Mouse (Mus musculus) limb, embryonic 15.5 days (tissue): ENCODE results near the gene Ttc17. TPM values are rescaled to one million over a fixed set of nuclear protein-coding genes. Genes with fewer than 3 reads are reported as not detected.

Source experiments
- ATAC-seq: fragments of 200-750 bp; cut with Nextera tagmentation; 2 replicates; pipeline ENCODE4 v1.8.0; 2017; ENCODE audit warnings: low read depth, moderate TSS enrichment; ENCODE audit not compliant: insufficient number of reproducible peaks, low FRiP score, low TSS enrichment
- H3K27ac ChIP-seq: fragments of 300-500 bp; sonication (generic); 2 replicates; pipeline ENCODE4 v1.5.1; 2015; ENCODE audit warnings: moderate library complexity, mild to moderate bottlenecking, inconsistent platforms
- H3K27me3 ChIP-seq: fragments of 300-500 bp; sonication (generic); 2 replicates; pipeline ENCODE4 v1.6.1; 2015; ENCODE audit warnings: inconsistent platforms
- H3K36me3 ChIP-seq: fragments of 300-500 bp; sonication (generic); 2 replicates; pipeline ENCODE4 v1.6.1; 2015; ENCODE audit warnings: inconsistent platforms
- H3K4me1 ChIP-seq: fragments of 300-500 bp; sonication (generic); 2 replicates; pipeline ENCODE4 v1.6.1; 2015; ENCODE audit warnings: inconsistent platforms
- H3K4me2 ChIP-seq: fragments of 300-500 bp; sonication (generic); 2 replicates; pipeline ENCODE4 v1.6.1; 2015; ENCODE audit warnings: mild to moderate bottlenecking, inconsistent platforms
- H3K4me3 ChIP-seq: fragments of 300-500 bp; sonication (generic); 2 replicates; pipeline ENCODE4 v1.5.1; 2015; ENCODE audit warnings: mild to moderate bottlenecking, inconsistent platforms
- H3K9ac ChIP-seq: fragments of 300-500 bp; sonication (generic); 2 replicates; pipeline ENCODE4 v1.6.1; 2015; ENCODE audit warnings: inconsistent platforms
- H3K9me3 ChIP-seq: fragments of 300-500 bp; sonication (generic); 2 replicates; pipeline ENCODE4 v1.6.1; 2016; ENCODE audit warnings: inconsistent platforms
- WGBS: fragments of 180-500 bp; shearing (Covaris S2); methylation state at CpG from one replicate; pipeline ENCODE4 v1.1.7; 2015; 5-methylcytosine and 5-hydroxymethylcytosine counted together
- polyA plus RNA-seq: library from polyadenylated mRNA; unstranded; fragments of >200 nt; fragmentation: Nextera tagmentation; extraction: Ambion mirVana; gene quantifications from 2 replicates; pipeline ENCODE4 v1.2.1, GENCODE M21; 2015

Gene Ttc17
- polyA plus RNA-seq, 1 experiment from 2014 or later: 20.9 TPM

- Histone ChIP-seq H3K36me3 (no peaks in the 10 kb centered on the region), H3K4me3 (no peak overlapping the region), H3K9me3 (no peaks in the 10 kb centered on the region), H3K27me3 (no peaks in the 10 kb centered on the region), H3K27ac (no peak overlapping the region), H3K4me2 (no peak overlapping the region), H3K4me1 (peaks cover 6% of the 10 kb centered on the region), H3K9ac (no peak overlapping the region)
- ATAC-seq: no peak
- WGBS: 70% methylated on average over 7 of the region's 7 CpGs
Observed at GRCm38 (mm10) chr2:94287435-94287834, 119.1 kb downstream of the Ttc17 start.

- H3K9ac ChIP-seq: no peak overlapping the region
- H3K36me3 ChIP-seq: no peaks in the 10 kb centered on the region
- no peak for ATAC-seq
- no peak overlapping the region for H3K27ac ChIP-seq
- H3K4me2 ChIP-seq: no peak overlapping the region
- no peaks in the 10 kb centered on the region for H3K27me3 ChIP-seq
- H3K4me1 ChIP-seq: no peaks in the 10 kb centered on the region
- WGBS: 71% methylated on average over 6 of the region's 6 CpGs
- H3K9me3 ChIP-seq: no peaks in the 10 kb centered on the region
- no peak overlapping the region for H3K4me3 ChIP-seq
Observed at GRCm38 (mm10) chr2:94283526-94283925, 123.0 kb downstream of the Ttc17 start.

- peaks cover 11% of the 10 kb centered on the region; the same call in 1 of the 2 replicates for H3K27me3 ChIP-seq
- WGBS: 76% methylated on average over 5 of the region's 5 CpGs
- no peaks in the 10 kb centered on the region for H3K9me3 ChIP-seq
- no peak overlapping the region for H3K27ac ChIP-seq
- no peak overlapping the region for H3K4me2 ChIP-seq
- H3K36me3 ChIP-seq: no peaks in the 10 kb centered on the region
- no peak overlapping the region for H3K4me3 ChIP-seq
- no peak overlapping the region for H3K9ac ChIP-seq
- H3K4me1 ChIP-seq: no peaks in the 10 kb centered on the region
- no peak for ATAC-seq
Observed at GRCm38 (mm10) chr2:94279596-94279995, 126.9 kb downstream of the Ttc17 start.

- WGBS: 82% methylated on average over 4 of the region's 4 CpGs
- no peaks in the 10 kb centered on the region for H3K9me3 ChIP-seq
- H3K4me2 ChIP-seq: no peak overlapping the region
- no peak overlapping the region for H3K27ac ChIP-seq
- no peak overlapping the region for H3K4me3 ChIP-seq
- no peak overlapping the region for H3K9ac ChIP-seq
- H3K27me3 ChIP-seq: peaks cover 25% of the 10 kb centered on the region; the same call in 1 of the 2 replicates
- no peaks in the 10 kb centered on the region for H3K36me3 ChIP-seq
- ATAC-seq: no peak
- peaks cover 10% of the 10 kb centered on the region for H3K4me1 ChIP-seq
Observed at GRCm38 (mm10) chr2:94276103-94276502, 130.4 kb downstream of the Ttc17 start.

- no peak for ATAC-seq
- Histone ChIP-seq H3K27me3 (peaks cover 25% of the 10 kb centered on the region; the same call in 1 of the 2 replicates), H3K4me2 (no peak overlapping the region), H3K27ac (no peak overlapping the region), H3K4me1 (peaks cover 10% of the 10 kb centered on the region), H3K9ac (no peak overlapping the region), H3K4me3 (no peak overlapping the region), H3K36me3 (no peaks in the 10 kb centered on the region), H3K9me3 (no peaks in the 10 kb centered on the region)
- WGBS: 57% methylated on average over 3 of the region's 3 CpGs
Observed at GRCm38 (mm10) chr2:94275658-94276057, 130.8 kb downstream of the Ttc17 start.

- peak overlapping the region; percentile 59 for H3K4me3 ChIP-seq
- peaks cover 25% of the 10 kb centered on the region; the same call in 1 of the 2 replicates for H3K27me3 ChIP-seq
Observed at GRCm38 (mm10) chr2:94273154-94274021, 133.1 kb downstream of the Ttc17 start.

GRCm38 (mm10) chr2:94271176-94271575 is 135.3 kb downstream of the Ttc17 start:
- no peak overlapping the region for H3K9ac ChIP-seq
- 87% methylated on average over 10 of the region's 10 CpGs for WGBS
- H3K9me3 ChIP-seq: no peaks in the 10 kb centered on the region
- H3K27ac ChIP-seq: no peak overlapping the region
- peaks cover 31% of the 10 kb centered on the region; the same call in 1 of the 2 replicates for H3K27me3 ChIP-seq
- ATAC-seq: no peak
- peaks cover 11% of the 10 kb centered on the region for H3K4me1 ChIP-seq
- H3K4me2 ChIP-seq: no peak overlapping the region
- H3K36me3 ChIP-seq: no peaks in the 10 kb centered on the region
- H3K4me3 ChIP-seq: no peak overlapping the region

More at GRCm38 (mm10) chr2:94273154-94274021, 133.1 kb downstream of the Ttc17 start:
- WGBS: 2% methylated on average over 54 of the region's 72 CpGs
- ATAC-seq: peak; percentile 81
- Histone ChIP-seq H3K36me3 (no peaks in the 10 kb centered on the region), H3K9me3 (no peaks in the 10 kb centered on the region), H3K4me2 (peak overlapping the region; percentile 97), H3K27ac (peak overlapping the region; percentile 50), H3K4me1 (peaks cover 10% of the 10 kb centered on the region), H3K9ac (peak overlapping the region; percentile 46)

- H3K9ac ChIP-seq: no peak overlapping the region
- H3K4me3 ChIP-seq: no peak overlapping the region
- no peak for ATAC-seq
- H3K27me3 ChIP-seq: peaks cover 17% of the 10 kb centered on the region; the same call in 1 of the 2 replicates
- no peaks in the 10 kb centered on the region for H3K36me3 ChIP-seq
- no peak overlapping the region for H3K4me2 ChIP-seq
- no peak overlapping the region for H3K27ac ChIP-seq
- H3K4me1 ChIP-seq: peaks cover 31% of the 10 kb centered on the region
- WGBS: 84% methylated on average over 8 of the region's 8 CpGs
- no peaks in the 10 kb centered on the region for H3K9me3 ChIP-seq
Observed at GRCm38 (mm10) chr2:94268835-94269234, 137.7 kb downstream of the Ttc17 start.

GRCm38 (mm10) chr2:94267213-94267850 is 139.2 kb downstream of the Ttc17 start:
- no peaks in the 10 kb centered on the region for H3K9me3 ChIP-seq
- no peak overlapping the region for H3K27ac ChIP-seq
- H3K4me1 ChIP-seq: peaks cover 28% of the 10 kb centered on the region
- WGBS: 29% methylated on average over 4 of the region's 4 CpGs
- peaks cover 20% of the 10 kb centered on the region; the same call in 1 of the 2 replicates for H3K27me3 ChIP-seq
- H3K4me3 ChIP-seq: no peak overlapping the region
- no peak for ATAC-seq
- H3K9ac ChIP-seq: no peak overlapping the region
- no peaks in the 10 kb centered on the region for H3K36me3 ChIP-seq
- H3K4me2 ChIP-seq: no peak overlapping the region

- H3K27me3 ChIP-seq: peaks cover 19% of the 10 kb centered on the region
- peaks cover 28% of the 10 kb centered on the region for H3K4me1 ChIP-seq
- no peak overlapping the region for H3K4me2 ChIP-seq
- H3K9me3 ChIP-seq: no peaks in the 10 kb centered on the region
- WGBS: 26% methylated on average over 7 of the region's 7 CpGs
- H3K9ac ChIP-seq: no peak overlapping the region
- no peak overlapping the region for H3K4me3 ChIP-seq
- no peak for ATAC-seq
- no peak overlapping the region for H3K27ac ChIP-seq
- no peaks in the 10 kb centered on the region for H3K36me3 ChIP-seq
Observed at GRCm38 (mm10) chr2:94266381-94267160, 139.9 kb downstream of the Ttc17 start.

- H3K27me3 ChIP-seq: peaks cover 21% of the 10 kb centered on the region
- no peak for ATAC-seq
- H3K36me3 ChIP-seq: no peaks in the 10 kb centered on the region
- H3K27ac ChIP-seq: no peak overlapping the region
- peak overlapping the region; percentile 58 for H3K4me2 ChIP-seq
- H3K4me3 ChIP-seq: peak overlapping the region; percentile 32
- H3K4me1 ChIP-seq: peaks cover 28% of the 10 kb centered on the region
- H3K9ac ChIP-seq: no peak overlapping the region
- 9% methylated on average over 16 of the region's 16 CpGs for WGBS
- H3K9me3 ChIP-seq: no peaks in the 10 kb centered on the region
Observed at GRCm38 (mm10) chr2:94265221-94266191, 141.0 kb downstream of the Ttc17 start.
